Mouse (Mus musculus) megakaryocyte progenitor cell, adult 5-6 weeks (primary cell): Measurements from ENCODE around the gene Irak4. TPM values are rescaled to one million over a fixed set of nuclear protein-coding genes. Genes with fewer than 3 reads are reported as not detected.

Experiments used
- ATAC-seq: replicated peaks from 2 replicates; pipeline ENCODE4 v1.8.0; 2016; ENCODE audit warnings: mild to moderate bottlenecking, moderate TSS enrichment, inconsistent platforms; ENCODE audit not compliant: poor library complexity
- total RNA-seq, 2 experiments: library from RNA; stranded (forward) in 1 of 2; stranded (reverse) in 1 of 2; fragments of 157-497, 149-512 nt in 1 of 2; fragments of 200-1000 nt in 1 of 2; gene quantifications; 2 replicates each; pipeline versions ENCODE4 v1.2.3 to v1.2.4; 2015 to 2017

Irak4 gene
- total RNA-seq (2015), result 11.8 and 14.3 TPM in 2 replicates
- total RNA-seq (2017), result 28.7 and 31.9 TPM in 2 replicates

DNA sequence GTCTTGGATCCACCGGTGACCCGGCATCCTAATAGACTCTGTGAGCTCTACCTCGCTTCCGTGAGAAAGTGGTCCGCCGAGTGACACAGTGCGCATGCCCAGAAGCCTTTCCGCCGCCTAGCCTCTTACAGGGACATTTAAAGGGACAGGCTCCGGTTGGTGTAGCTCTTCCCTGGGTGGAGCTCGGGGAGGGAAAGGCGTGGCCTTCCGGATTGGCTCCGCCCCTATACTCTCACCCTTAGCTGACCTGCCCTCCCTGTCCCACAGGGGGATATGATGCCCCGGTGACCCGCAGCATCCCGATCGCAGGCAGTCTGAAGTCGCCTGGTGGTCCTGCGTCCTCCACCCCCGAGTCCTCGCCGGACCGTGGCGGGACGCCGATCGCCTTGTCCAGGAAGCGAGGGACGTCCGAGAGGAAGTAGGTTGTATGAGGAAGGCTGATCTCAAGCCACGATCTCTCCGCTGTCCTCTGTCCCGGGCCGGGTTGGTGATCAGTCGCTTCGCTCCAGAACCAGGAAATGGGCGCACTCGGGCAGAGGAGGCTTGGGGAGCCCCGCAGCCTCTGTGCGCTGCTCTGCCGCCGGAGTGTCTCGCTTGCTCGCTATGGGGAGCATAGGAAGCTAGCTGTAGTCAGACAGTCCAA is at the start of gene Irak4, which contains the start of gene Pus7l:
Irak4 (plus strand) TSS at position 235 of the 643 bp plus-strand sequence.
Pus7l (minus strand) TSS at position 139 of the 643 bp plus-strand sequence.
- peak; percentile 92 for ATAC-seq

DNA sequence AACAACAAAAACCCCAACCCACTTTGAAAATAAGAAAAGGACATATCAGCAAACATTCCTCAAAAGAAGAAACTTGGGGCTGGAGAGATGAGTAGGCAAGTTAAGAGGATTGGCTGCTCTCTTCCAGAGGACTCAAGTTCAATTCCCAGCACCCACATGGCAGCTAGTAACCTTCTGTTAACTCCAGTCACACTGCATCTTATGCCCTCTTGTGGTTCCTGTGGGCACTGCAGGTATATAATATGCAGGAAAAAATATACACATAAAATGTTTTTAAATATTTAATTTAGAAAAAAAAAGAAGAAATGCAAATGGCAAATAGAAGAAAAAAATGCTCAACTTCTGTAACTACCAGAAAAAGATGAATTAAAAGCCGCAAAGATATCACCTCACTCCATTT is 49.0 kb upstream of the Irak4 start:
- ATAC-seq, result peak; percentile 29; the same call in 1 of the 2 replicates

GRCm38 (mm10) chr15:94495936-94496335 is 47.5 kb upstream of the Irak4 start:
- 0 out of 2 replicates have a peak, but pooled peaks have one; percentile 39 for ATAC-seq

DNA sequence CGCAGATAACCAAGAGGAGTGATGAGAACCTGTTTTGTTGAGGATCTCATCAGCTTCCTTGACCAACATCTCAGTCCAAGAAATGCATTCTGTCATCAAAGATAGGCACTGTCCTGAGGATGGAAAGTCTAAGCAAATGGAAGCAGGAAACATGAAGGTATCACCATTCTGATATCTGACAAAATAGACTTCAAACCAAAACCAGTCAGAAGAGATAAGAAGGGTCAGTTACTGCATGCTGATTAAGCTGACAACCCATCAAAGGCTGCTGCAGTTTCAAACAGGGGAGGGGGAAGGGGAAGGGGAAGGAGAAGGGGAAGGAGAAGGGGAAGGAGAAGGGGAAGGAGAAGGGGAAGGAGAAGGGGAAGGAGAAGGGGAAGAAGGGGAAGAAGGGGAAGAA is 44.2 kb upstream of the Irak4 start:
- no peak for ATAC-seq

DNA sequence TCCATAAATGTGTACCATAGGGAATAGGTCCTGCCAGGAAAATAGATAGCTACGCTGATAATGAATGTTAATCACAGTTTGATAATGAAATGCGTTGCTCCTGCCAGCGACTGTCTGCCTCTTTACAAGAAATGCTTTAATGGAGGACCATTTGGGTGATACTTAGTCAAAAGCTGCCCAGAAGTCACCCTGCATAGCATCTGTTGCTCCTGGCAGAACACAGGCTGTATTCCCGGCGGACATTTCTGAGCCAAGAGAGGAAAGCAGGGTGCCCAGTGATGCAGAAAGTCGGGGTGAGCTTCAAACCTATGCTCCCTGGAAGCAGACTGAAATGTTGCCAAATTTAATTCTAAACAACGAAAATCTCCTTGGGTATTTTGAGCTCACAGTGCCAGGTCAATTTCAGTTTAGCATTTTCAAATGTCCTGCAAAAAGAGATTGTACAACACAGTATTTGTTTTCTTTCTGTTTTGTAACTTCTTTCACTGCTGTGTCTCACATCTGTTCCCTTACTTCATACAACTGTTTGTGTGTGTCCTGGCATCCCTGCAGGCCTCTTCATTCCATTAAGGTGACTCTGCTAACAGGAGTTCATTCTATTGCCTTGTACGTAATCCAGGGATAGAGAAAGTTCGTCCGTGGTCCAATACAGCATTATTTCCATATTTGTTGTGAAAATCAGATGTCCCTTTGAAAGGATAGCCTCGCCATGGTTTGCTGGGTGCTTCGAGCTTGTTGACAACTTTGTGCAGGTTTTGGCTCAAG is 39.8 kb upstream of the Irak4 start:
- no peak for ATAC-seq

DNA sequence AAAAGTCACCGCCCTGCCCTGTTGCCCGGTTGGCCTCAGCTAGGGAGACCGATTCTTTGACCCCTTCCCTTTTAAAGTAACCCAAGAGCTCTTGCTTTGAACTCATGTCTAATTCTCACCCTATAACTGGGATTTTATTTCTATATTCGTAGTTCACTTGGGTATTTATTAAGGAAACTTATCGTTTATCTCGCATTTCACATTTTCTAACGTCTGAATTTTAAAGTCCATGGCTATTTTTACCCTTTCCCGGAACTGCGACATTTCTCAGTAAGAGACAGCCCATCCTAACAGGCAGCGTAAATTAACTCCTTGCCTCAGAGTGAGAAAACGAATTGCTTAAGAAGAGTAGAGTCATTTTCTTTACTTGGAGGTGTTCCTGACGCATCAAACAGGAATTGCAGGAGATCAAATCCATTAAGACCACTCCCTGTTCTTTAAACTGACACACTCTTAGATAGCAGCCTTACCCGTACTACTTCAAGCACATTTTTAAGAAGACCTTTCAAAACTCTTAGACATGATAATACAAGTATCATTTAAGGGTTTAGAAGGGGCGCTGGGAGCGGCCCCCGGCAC is 25.4 kb upstream of the Irak4 start:
- no peak for ATAC-seq

GRCm38 (mm10) chr15:94520205-94520900 is 23.1 kb upstream of the Irak4 start:
- peak; percentile 94 for ATAC-seq

DNA sequence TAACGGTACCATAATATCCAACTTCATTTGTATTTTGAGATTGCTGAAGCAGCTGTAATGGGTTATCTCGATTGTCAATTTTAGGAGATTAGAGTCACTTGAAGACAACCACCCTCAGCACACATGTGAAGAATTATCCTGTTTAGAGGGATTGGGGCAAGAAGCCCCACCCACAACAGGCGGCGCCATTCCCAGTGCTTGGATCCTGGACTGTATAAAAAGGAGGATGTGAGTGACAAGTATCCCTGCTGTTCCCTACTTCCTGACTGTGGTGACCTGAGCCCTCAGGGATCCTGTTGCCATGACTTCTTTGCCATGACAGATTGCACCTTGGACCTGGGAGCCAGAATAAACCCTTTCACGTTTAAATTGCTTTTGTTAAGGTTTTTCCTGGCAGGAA is 22.5 kb upstream of the Irak4 start:
- no peak for ATAC-seq

GRCm38 (mm10) chr15:94523251-94523650 is 20.2 kb upstream of the Irak4 start:
- ATAC-seq, result no peak

DNA sequence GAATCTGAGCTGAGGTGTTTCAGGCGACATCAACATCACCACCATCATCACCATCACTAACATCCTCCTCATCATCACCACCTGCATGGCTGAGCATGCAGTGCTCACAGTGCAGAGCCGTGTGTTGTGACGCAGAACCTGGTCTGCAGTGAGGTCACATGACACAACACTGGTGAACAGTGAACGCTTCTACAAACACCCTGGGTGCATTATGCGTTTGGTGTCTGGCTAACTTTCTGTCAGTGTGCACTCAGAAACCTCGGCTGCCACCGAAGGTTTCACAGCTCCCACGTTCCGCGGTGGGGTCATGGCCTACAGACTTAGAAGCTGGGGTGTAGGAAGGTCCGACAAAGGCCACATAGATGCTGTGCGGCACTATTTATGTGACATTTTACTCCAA is 18.5 kb upstream of the Irak4 start:
- no peak for ATAC-seq

DNA sequence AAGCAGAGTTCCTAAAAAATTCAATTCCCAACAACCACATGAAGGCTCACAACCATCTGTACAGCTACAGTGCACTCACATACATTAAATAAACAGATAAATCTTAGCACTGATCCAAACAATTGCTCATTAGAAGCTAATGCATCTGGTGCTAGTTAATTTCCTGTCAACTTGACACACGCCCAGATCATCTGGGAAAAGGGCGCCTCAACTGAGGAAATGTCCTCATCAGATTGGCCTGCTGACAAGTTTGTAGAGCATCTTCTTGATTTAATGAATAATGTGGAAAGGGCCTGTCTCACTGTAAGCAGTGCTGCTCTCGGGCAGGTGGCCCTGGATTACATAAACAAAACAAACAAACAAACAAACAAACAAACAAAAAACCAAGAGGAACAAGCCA is 12.9 kb upstream of the Irak4 start:
- no peak for ATAC-seq

DNA sequence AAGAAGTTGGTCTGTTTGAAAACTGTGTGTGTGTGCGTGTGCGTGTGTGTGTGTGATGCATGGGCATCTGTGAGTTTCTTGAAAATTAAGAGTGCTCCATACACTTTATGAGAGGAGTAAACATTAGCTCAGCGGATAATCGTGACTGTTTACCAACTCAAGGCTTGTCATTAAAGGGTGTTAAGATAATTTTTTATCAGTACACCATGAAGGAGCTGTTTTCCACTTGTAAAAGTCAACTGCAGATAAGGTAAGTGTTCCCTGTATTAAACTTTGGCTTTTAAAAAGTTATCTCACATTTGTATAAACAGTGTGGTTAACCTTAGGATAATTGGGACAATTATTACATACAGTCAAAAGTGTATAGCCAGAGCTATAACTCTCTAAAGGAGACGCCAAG is 11.1 kb upstream of the Irak4 start:
- 0 out of 2 replicates have a peak, but pooled peaks have one; percentile 11 for ATAC-seq

GRCm38 (mm10) chr15:94532956-94533355 is 10.5 kb upstream of the Irak4 start:
- no peak for ATAC-seq

DNA sequence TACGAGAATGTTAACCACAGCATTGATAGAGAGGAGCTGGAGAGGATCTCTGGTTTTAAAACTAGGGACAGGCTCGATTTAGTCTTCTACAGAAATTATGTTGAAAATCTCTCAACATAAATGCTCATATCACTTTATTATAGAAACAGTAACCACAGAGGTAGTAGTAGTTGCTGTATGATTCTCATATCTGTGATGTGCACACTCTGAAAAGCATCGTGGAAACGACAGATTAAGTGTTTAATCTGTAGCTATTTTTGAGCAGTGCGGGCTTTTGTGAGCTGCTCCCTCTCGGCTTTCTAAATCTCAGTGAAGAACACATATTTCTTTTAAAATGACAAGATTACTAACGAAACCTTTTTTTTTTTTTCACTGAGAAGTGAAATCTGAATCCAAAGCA is 7.9 kb upstream of the Irak4 start:
- ATAC-seq, result peak; percentile 70

DNA sequence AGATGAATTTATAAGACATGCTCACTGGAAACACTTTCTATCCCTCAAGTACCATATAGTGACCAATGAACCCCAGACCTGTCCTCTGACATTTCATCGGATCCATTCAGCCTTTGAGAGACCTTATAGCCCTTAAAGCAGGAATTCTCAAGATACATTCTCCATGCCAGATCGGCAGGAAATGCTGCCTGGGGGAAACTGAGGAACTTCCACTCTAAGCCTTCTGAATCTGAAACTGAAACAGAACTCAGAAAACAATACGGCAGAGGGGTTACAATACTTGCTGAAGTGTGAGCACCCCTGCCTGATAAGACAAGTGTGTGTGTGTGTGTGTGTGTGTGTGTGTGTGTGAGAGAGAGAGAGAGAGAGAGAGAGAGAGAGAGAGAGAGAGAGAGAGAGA is 4.1 kb upstream of the Irak4 start:
- ATAC-seq, result no peak

- ATAC-seq, result peak; percentile 69
Observed at GRCm38 (mm10) chr15:94542567-94543408, 655 bp upstream of the Irak4 start.

- ATAC-seq, result no peak
Observed at GRCm38 (mm10) chr15:94544052-94544636, 701 bp downstream of the Irak4 start.

DNA sequence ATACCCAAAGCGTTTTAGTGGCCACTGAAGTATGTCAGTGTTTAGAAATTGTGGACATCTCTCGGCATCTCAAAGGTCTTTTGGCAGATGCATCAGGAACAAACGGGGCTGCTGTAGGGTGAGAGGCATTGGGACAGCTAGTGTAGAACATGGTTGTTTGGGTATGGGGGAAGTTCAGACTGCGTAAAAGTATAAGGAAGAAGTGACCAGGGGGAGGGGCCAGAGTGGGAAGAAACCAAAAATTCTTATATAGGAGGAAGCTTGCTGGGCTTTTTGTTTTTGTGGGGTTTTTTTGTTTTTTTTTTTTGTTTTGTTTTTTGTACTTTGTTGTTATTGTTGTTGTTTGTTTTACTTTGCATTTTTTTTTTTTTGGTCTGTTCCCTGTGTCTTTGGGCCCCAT is 1.4 kb downstream of the Irak4 start:
- ATAC-seq, result peak; percentile 24

- no peak for ATAC-seq
Observed at GRCm38 (mm10) chr15:94553536-94553935, 10.1 kb downstream of the Irak4 start.

GRCm38 (mm10) chr15:94557442-94557841 is 14.0 kb downstream of the Irak4 start:
- peak; percentile 100 for ATAC-seq
